Mouse (Mus musculus) splenic B cell, adult 2 months (primary cell): Measurements from ENCODE around the gene Ccn1.

Experiments
- DNase-seq: peaks from one replicate; pipeline ENCODE4 v3.0.0-alpha.2; 2011; ENCODE audit warnings: low read depth, low spot score
- H3K27me3 ChIP-seq: 2 replicates; pipeline ENCODE4 v1.6.1; 2012; ENCODE audit warnings: mild to moderate bottlenecking, low read length, moderate library complexity, mixed read lengths; ENCODE audit not compliant: control insufficient read depth, poor library complexity, insufficient read depth, severe bottlenecking
- H3K36me3 ChIP-seq: 2 replicates; pipeline ENCODE4 v1.6.1; 2012; ENCODE audit warnings: mild to moderate bottlenecking, low read length, moderate library complexity, mixed read lengths; ENCODE audit not compliant: control insufficient read depth, poor library complexity, insufficient read depth, severe bottlenecking

Ccn1 gene

GRCm38 (mm10) chr3:145641878-145642277 lies 7.9 kb downstream of the Ccn1 start:
- no peak for DNase-seq
- H3K36me3 ChIP-seq, result no peaks in the 10 kb centered on the region

GRCm38 (mm10) chr3:145641036-145641685 lies 8.6 kb downstream of the Ccn1 start:
- no peaks in the 10 kb centered on the region for H3K36me3 ChIP-seq
- H3K27me3 ChIP-seq, result no peaks in the 10 kb centered on the region
- no peak for DNase-seq

More at GRCm38 (mm10) chr3:145641878-145642277, 7.9 kb downstream of the Ccn1 start:
- H3K27me3 ChIP-seq, result no peaks in the 10 kb centered on the region

GRCm38 (mm10) chr3:145640583-145640982 lies 9.2 kb downstream of the Ccn1 start:
- no peaks in the 10 kb centered on the region for H3K27me3 ChIP-seq
- no peaks in the 10 kb centered on the region for H3K36me3 ChIP-seq
- no peak for DNase-seq

GRCm38 (mm10) chr3:145640170-145640569 lies 9.6 kb downstream of the Ccn1 start:
- DNase-seq, result no peak
- no peaks in the 10 kb centered on the region for H3K27me3 ChIP-seq

GRCm38 (mm10) chr3:145634002-145634710 lies 15.6 kb downstream of the Ccn1 start:
- H3K36me3 ChIP-seq, result no peaks in the 10 kb centered on the region
- no peak for DNase-seq

More at GRCm38 (mm10) chr3:145640170-145640569, 9.6 kb downstream of the Ccn1 start:
- H3K36me3 ChIP-seq, result no peaks in the 10 kb centered on the region

GRCm38 (mm10) chr3:145632888-145633287 lies 16.9 kb downstream of the Ccn1 start:
- no peaks in the 10 kb centered on the region for H3K27me3 ChIP-seq
- DNase-seq, result no peak
- H3K36me3 ChIP-seq, result no peaks in the 10 kb centered on the region

More at GRCm38 (mm10) chr3:145634002-145634710, 15.6 kb downstream of the Ccn1 start:
- no peaks in the 10 kb centered on the region for H3K27me3 ChIP-seq

- no peak for DNase-seq
- H3K36me3 ChIP-seq, result no peaks in the 10 kb centered on the region
Measured at GRCm38 (mm10) chr3:145628643-145629042, 21.1 kb downstream of the Ccn1 start.

GRCm38 (mm10) chr3:145627830-145628229 lies 22.0 kb downstream of the Ccn1 start:
- Histone ChIP-seq H3K27me3 (0 out of 2 replicates have a peak, but pooled peaks cover 2% of the 10 kb centered on the region), H3K36me3 (no peaks in the 10 kb centered on the region)
- DNase-seq, result no peak

More at GRCm38 (mm10) chr3:145628643-145629042, 21.1 kb downstream of the Ccn1 start:
- H3K27me3 ChIP-seq, result 0 out of 2 replicates have a peak, but pooled peaks cover 2% of the 10 kb centered on the region

- no peak for DNase-seq
- H3K36me3 ChIP-seq, result no peaks in the 10 kb centered on the region
- 0 out of 2 replicates have a peak, but pooled peaks cover 2% of the 10 kb centered on the region for H3K27me3 ChIP-seq
Measured at GRCm38 (mm10) chr3:145626063-145626462, 23.7 kb downstream of the Ccn1 start.

- DNase-seq, result no peak
- Histone ChIP-seq H3K36me3 (no peaks in the 10 kb centered on the region), H3K27me3 (0 out of 2 replicates have a peak, but pooled peaks cover 2% of the 10 kb centered on the region)
Measured at GRCm38 (mm10) chr3:145625546-145625945, 24.2 kb downstream of the Ccn1 start.

GRCm38 (mm10) chr3:145624786-145625185 lies 25.0 kb downstream of the Ccn1 start:
- H3K27me3 ChIP-seq, result 0 out of 2 replicates have a peak, but pooled peaks cover 2% of the 10 kb centered on the region
- DNase-seq, result no peak
- H3K36me3 ChIP-seq, result no peaks in the 10 kb centered on the region

GRCm38 (mm10) chr3:145623047-145623446 lies 26.7 kb downstream of the Ccn1 start:
- no peak for DNase-seq
- H3K27me3 ChIP-seq, result 0 out of 2 replicates have a peak, but pooled peaks cover 2% of the 10 kb centered on the region
- no peaks in the 10 kb centered on the region for H3K36me3 ChIP-seq

- 0 out of 2 replicates have a peak, but pooled peaks cover 2% of the 10 kb centered on the region for H3K27me3 ChIP-seq
- H3K36me3 ChIP-seq, result no peaks in the 10 kb centered on the region
- no peak for DNase-seq
Measured at GRCm38 (mm10) chr3:145621209-145621608, 28.6 kb downstream of the Ccn1 start.

- Histone ChIP-seq H3K27me3 (no peaks in the 10 kb centered on the region), H3K36me3 (no peaks in the 10 kb centered on the region)
- no peak for DNase-seq
Measured at GRCm38 (mm10) chr3:145619621-145620365, 30.0 kb downstream of the Ccn1 start.
